Mouse (Mus musculus): Measurements from ENCODE around the gene Gm13083.
"Not testable (repeated sequence)": the region's sequence is repeated elsewhere in the genome, so short reads cannot be mapped to it uniquely, and the experiment has no call there.

The Gm13083 gene

DNA sequence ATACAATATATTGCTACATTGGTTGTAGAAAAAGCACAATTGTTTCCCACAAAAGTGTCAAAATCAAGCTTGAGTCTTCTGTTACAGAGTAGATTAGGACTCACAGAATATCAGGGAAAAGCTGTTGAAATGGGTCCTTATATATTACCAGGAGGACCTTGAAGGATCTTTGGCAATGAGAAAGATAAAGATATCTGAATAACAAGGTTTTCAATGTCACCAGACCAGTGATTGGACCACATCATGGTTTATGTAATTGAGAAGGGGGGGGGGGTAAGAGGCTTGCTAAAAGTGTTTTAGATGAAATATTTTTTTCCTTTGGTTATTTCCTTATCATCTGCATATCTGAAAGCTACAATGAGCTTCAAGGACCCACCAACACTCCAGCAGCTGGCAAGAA, at the start of gene Gm13083:
TSS of gene Gm13083 (plus strand) at position 301 of the 400 bp plus-strand sequence.
- not testable (repeated sequence) for DNase-seq (ENCODE audit: low read depth)

DNA sequence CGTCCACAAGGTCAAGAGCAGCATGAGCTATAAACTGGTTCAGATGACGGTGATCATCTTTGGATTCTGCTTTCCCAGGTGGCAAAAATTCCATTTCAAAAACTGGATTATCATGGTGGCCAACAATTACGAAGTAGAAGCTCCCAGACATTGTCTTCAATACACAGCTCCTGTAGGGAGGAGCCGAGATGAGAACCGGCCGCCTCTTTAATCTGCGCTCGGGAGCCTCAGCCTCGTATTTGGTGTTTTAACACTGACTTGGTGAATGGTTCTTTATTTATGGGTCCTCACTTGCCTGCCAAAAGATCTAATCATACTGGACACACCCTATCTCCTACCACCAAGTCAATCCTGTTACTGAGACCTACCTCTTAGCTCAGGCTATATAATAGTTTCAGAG, 2.9 kb upstream of the Gm13083 start:
- not testable (repeated sequence) for DNase-seq (ENCODE audit: low read depth)

DNA sequence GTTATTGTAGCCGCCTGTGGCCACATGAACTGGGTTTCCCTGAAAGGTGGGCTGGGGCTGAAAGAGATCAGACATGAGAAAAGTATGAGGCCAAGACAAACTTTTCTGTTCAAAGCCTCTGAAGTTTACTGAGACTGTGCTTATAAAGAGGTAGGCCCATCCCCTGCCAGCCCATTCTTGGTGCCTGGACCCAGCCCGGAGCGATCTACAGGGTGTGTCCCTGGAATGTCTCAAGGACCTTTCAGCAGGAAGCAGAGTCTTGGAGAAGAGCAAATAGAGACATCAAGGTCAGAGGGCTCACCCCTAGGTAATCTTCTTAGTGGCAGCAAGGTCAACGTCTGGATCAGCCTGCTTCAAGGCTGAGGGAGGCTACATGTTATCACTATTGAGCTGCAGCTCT, 3.3 kb downstream of the Gm13083 start:
- DNase-seq (ENCODE audit: low read depth): not testable (repeated sequence)

DNA sequence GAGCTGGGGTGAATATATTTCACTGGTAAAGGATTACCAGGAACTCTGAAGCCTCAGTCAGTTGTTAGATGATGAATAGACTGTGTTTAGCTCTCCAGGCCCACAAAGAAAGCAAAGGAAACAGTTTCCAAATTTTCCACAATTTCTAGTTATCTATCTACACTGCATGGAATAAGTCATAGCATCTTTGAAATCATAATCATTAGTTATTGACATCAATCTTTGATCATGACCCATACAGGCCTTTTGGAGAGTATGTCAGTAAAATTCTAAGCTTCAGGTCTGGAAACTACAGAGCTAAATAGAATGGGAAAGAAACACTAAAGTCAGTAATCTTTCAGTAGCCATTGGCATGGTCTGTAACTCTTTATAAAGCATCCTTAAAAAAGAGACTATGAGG, 42.3 kb downstream of the Gm13083 start, which contains the start of gene Gm13088:
TSS of gene Gm13088 (minus strand) at position 101 of the 400 bp plus-strand sequence.
- DNase-seq (ENCODE audit: low read depth): not testable (repeated sequence)

All from c-Kit-positive CD71-positive TER-119-negative erythroid progenitor cells, embryonic 14.5 days (primary cell).